Mouse (Mus musculus): ENCODE data around the gene Plin4. TPM values are rescaled to one million over a fixed set of nuclear protein-coding genes. Genes with fewer than 3 reads are reported as not detected.

Plin4 gene
- total and polyA plus RNA-seq, 2 experiments: 2.1 to 2.8 TPM

GRCm38 (mm10) chr17:56098180-56098579 lies 11.4 kb downstream of the Plin4 start:
- no peak for DNase-seq (ENCODE audit: extremely low read depth, low read depth, low spot score)
- WGBS: 93% methylated on average over 8 of the region's 8 CpGs
- H3K4me3 ChIP-seq (ENCODE audit: insufficient read depth, low read depth, low read length): no peak overlapping the region

GRCm38 (mm10) chr17:56096883-56097282 lies 12.7 kb downstream of the Plin4 start:
- Histone ChIP-seq H3K4me1 (ENCODE audit: control insufficient read depth, insufficient read depth, low read length) (peaks cover 5% of the 10 kb centered on the region), H3K27ac (replicated peaks; ENCODE audit: insufficient read depth, low read depth, low read length) (no peak overlapping the region), H3K4me3 (ENCODE audit: insufficient read depth, low read depth, low read length) (no peak overlapping the region), H3K27me3 (ENCODE audit: control insufficient read depth, insufficient read depth, low read length) (no peaks in the 10 kb centered on the region), H3K79me2 (ENCODE audit: control insufficient read depth, insufficient read depth, low read length) (no peaks in the 10 kb centered on the region), H3K36me3 (ENCODE audit: control insufficient read depth, insufficient read depth, low read length) (peaks cover 13% of the 10 kb centered on the region; the same call in 1 of the 2 replicates), H3K9ac (ENCODE audit: low read depth, low read length) (no peak overlapping the region)
- TF ChIP-seq CTCF (IDR thresholded peaks at IDR 0.05; ENCODE audit: low read depth, low read length) (no peak), POLR2A (IDR thresholded peaks at IDR 0.05; ENCODE audit: extremely low read depth, insufficient read depth, low read length) (no peak)
- WGBS: 90% methylated on average over 12 of the region's 12 CpGs
- DNase-seq (ENCODE audit: extremely low read depth, low read depth, low spot score): no peak

More at GRCm38 (mm10) chr17:56098180-56098579, 11.4 kb downstream of the Plin4 start:
- H3K79me2 ChIP-seq (ENCODE audit: control insufficient read depth, insufficient read depth, low read length): no peaks in the 10 kb centered on the region
- peaks cover 12% of the 10 kb centered on the region; the same call in 1 of the 2 replicates for H3K36me3 ChIP-seq (ENCODE audit: control insufficient read depth, insufficient read depth, low read length)
- peaks cover 5% of the 10 kb centered on the region for H3K4me1 ChIP-seq (ENCODE audit: control insufficient read depth, insufficient read depth, low read length)
- H3K9ac ChIP-seq (ENCODE audit: low read depth, low read length): no peak overlapping the region
- no peaks in the 10 kb centered on the region for H3K27me3 ChIP-seq (ENCODE audit: control insufficient read depth, insufficient read depth, low read length)
- H3K27ac ChIP-seq (replicated peaks; ENCODE audit: insufficient read depth, low read depth, low read length): no peak overlapping the region
- TF ChIP-seq CTCF (IDR thresholded peaks at IDR 0.05; ENCODE audit: low read depth, low read length) (no peak), POLR2A (IDR thresholded peaks at IDR 0.05; ENCODE audit: extremely low read depth, insufficient read depth, low read length) (no peak)

- Histone ChIP-seq H3K27me3 (ENCODE audit: control insufficient read depth, insufficient read depth, low read length) (no peaks in the 10 kb centered on the region), H3K4me3 (ENCODE audit: insufficient read depth, low read depth, low read length) (no peak overlapping the region), H3K4me1 (ENCODE audit: control insufficient read depth, insufficient read depth, low read length) (peaks cover 2% of the 10 kb centered on the region; the same call in 1 of the 2 replicates), H3K27ac (replicated peaks; ENCODE audit: insufficient read depth, low read depth, low read length) (no peak overlapping the region), H3K9ac (ENCODE audit: low read depth, low read length) (no peak overlapping the region), H3K79me2 (ENCODE audit: control insufficient read depth, insufficient read depth, low read length) (0 out of 2 replicates have a peak, but pooled peaks cover 4% of the 10 kb centered on the region), H3K36me3 (ENCODE audit: control insufficient read depth, insufficient read depth, low read length) (peaks cover 17% of the 10 kb centered on the region; the same call in 1 of the 2 replicates)
- TF ChIP-seq CTCF (IDR thresholded peaks at IDR 0.05; ENCODE audit: low read depth, low read length) (no peak), POLR2A (IDR thresholded peaks at IDR 0.05; ENCODE audit: extremely low read depth, insufficient read depth, low read length) (no peak)
- DNase-seq (ENCODE audit: extremely low read depth, low read depth, low spot score): no peak
- WGBS: 100% methylated on average over 1 of the region's 1 CpGs
Measured at GRCm38 (mm10) chr17:56092794-56093193, 16.8 kb downstream of the Plin4 start.

- H3K27me3 ChIP-seq (ENCODE audit: control insufficient read depth, insufficient read depth, low read length): no peaks in the 10 kb centered on the region
- peaks cover 2% of the 10 kb centered on the region; the same call in 1 of the 2 replicates for H3K4me1 ChIP-seq (ENCODE audit: control insufficient read depth, insufficient read depth, low read length)
- 94% methylated on average over 1 of the region's 1 CpGs for WGBS
- TF ChIP-seq CTCF (IDR thresholded peaks at IDR 0.05; ENCODE audit: low read depth, low read length): no peak
- no peak for TF ChIP-seq POLR2A (IDR thresholded peaks at IDR 0.05; ENCODE audit: extremely low read depth, insufficient read depth, low read length)
- H3K9ac ChIP-seq (ENCODE audit: low read depth, low read length): no peak overlapping the region
- H3K27ac ChIP-seq (replicated peaks; ENCODE audit: insufficient read depth, low read depth, low read length): no peak overlapping the region
- peaks cover 20% of the 10 kb centered on the region; the same call in 1 of the 2 replicates for H3K36me3 ChIP-seq (ENCODE audit: control insufficient read depth, insufficient read depth, low read length)
- 0 out of 2 replicates have a peak, but pooled peaks cover 4% of the 10 kb centered on the region for H3K79me2 ChIP-seq (ENCODE audit: control insufficient read depth, insufficient read depth, low read length)
- DNase-seq (ENCODE audit: extremely low read depth, low read depth, low spot score): no peak
- H3K4me3 ChIP-seq (ENCODE audit: insufficient read depth, low read depth, low read length): no peak overlapping the region
Measured at GRCm38 (mm10) chr17:56092312-56092711, 17.3 kb downstream of the Plin4 start.

- Histone ChIP-seq H3K9ac (ENCODE audit: low read depth, low read length) (no peak overlapping the region), H3K79me2 (ENCODE audit: control insufficient read depth, insufficient read depth, low read length) (peaks cover 17% of the 10 kb centered on the region; the same call in 1 of the 2 replicates), H3K4me3 (ENCODE audit: insufficient read depth, low read depth, low read length) (no peak overlapping the region), H3K27me3 (ENCODE audit: control insufficient read depth, insufficient read depth, low read length) (no peaks in the 10 kb centered on the region), H3K36me3 (ENCODE audit: control insufficient read depth, insufficient read depth, low read length) (peaks cover 8% of the 10 kb centered on the region), H3K27ac (replicated peaks; ENCODE audit: insufficient read depth, low read depth, low read length) (no peak overlapping the region), H3K4me1 (ENCODE audit: control insufficient read depth, insufficient read depth, low read length) (peaks cover 10% of the 10 kb centered on the region)
- 37% methylated on average over 8 of the region's 8 CpGs for WGBS
- no peak for TF ChIP-seq CTCF (IDR thresholded peaks at IDR 0.05; ENCODE audit: low read depth, low read length)
- no peak for TF ChIP-seq POLR2A (IDR thresholded peaks at IDR 0.05; ENCODE audit: extremely low read depth, insufficient read depth, low read length)
- no peak for DNase-seq (ENCODE audit: extremely low read depth, low read depth, low spot score)
Measured at GRCm38 (mm10) chr17:56080781-56081585, 28.6 kb downstream of the Plin4 start.

All from liver, adult 2 months (tissue).